Mouse (Mus musculus) megakaryocyte, embryonic 14.5 days (primary cell): ENCODE measurements at regions not wholly inside any gene's neighbourhood (a gene's known extent, or its start where the extent isn't known, plus 50 kb on each side); places are given as distances from the start of the nearest gene placed in this dataset.

Experiments used
- FLI1 ChIP-seq: IDR thresholded peaks from 2 replicates; pipeline ENCODE4 v1.6.1; 2012; ENCODE audit warnings: low read length, inconsistent platforms, mixed read lengths
- GATA1 ChIP-seq: IDR thresholded peaks from 3 replicates; pipeline ENCODE4 v1.6.1; 2012; ENCODE audit warnings: mixed read lengths, low read length, inconsistent platforms, borderline replicate concordance

GRCm38 (mm10) chr13:53775687-53776086 lies 279.8 kb downstream of the Drd1 start:
- TF ChIP-seq GATA1 = no peak
- no peak for TF ChIP-seq FLI1
